Mouse (Mus musculus) liver, embryonic 14.5 days (tissue): ENCODE results near the gene Rpusd2.
A peak's percentile ranks its signal among the peaks of the same experiment; 100 is the strongest.

Experiments used
- CTCF ChIP-seq: IDR thresholded peaks from 2 replicates; pipeline ENCODE4 v1.5.1; 2016; ENCODE audit warnings: antibody characterized with exemption, low read depth, control low read depth
- EP300 ChIP-seq: IDR thresholded peaks from 2 replicates; pipeline ENCODE4 v1.6.1; 2016; ENCODE audit warnings: antibody characterized with exemption, low read depth

DNA sequence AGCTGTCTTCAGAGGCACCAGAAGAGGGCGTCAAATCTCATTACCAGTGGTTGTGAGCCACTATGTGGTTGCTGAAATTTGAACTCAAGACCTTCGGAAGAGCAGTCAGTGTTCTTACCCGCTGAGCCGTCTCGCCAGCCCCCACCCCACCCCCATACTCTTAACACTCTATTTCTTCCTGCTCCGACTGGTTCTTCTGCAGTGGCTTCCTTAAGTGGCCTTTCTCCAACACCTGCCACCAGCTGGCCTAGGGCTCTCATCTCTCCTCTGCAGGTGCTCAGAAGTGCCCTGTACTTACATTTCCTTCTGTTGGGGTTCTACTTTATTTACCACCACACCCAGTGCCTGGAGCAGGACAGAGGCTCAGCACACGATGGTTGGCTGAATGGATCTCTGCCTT is 19.6 kb upstream of the Rpusd2 start:
- peak; percentile 42 for TF ChIP-seq CTCF
- TF ChIP-seq EP300 = no peak
